Mouse (Mus musculus): Measurements from ENCODE around the gene Gtpbp3.
A peak's percentile ranks its signal among the peaks of the same experiment; 100 is the strongest.

Gene Gtpbp3

DNA sequence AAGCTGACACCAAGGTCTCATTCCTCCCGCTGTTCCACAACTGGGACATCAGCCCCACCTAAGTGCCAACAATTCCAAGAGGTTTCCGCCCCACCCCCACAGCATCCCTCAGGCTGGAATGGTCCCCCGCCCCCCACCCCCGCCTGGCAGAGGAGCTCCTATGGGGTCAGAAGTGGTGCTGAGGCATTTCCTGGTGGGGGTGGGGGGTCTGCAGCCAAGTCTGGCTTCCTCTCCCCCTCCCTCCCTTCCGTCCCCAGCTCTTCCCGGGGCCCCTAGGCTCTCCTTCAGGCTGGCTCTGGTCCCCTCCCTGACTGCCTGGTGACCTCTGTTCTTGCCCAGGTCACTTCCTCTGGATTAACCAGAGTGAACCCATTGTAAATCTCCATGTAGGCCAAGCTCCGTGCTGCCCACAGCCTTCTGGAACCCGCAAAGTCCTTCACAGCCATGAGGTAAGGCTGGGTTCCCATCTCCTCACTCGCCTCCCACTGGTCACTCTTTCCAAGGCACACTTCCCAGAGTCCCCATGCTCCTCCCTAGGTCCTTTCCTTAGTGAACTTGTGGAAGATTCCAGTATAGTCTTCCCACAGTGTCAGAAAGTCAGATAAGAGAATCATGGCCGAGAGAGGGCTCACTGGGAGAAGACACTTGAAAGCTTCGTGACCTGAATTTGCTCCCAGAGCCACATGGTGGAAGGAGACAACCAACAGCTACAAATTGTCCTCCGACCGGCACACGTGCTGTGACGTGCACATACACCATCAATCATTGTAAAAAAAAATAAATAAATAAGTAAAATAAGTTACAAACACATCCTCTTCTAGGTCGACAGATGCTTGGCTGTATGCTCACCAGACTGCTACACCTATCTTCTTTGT is 11.2 kb downstream of the Gtpbp3 start:
- DNase-seq: peak; percentile 57

DNA sequence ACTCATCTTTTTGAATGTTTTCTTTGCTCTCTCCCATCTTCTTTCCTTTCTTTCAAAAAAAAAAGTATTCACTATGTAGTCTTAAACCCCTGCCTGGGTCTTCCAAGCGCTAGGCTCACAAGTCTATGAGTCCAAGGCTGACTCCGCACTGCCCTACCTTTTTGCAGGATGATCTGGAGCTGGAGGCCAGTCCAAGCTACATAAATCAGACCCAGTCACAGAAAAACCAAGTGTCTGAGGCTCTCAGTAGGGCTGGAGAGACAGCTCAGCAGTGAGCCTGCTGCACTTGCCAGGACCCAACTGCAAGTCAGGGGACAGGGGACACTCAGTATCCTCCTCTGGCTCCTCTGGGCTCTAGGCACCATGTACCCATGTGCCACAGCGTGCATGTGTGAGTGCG is 16.4 kb downstream of the Gtpbp3 start:
- no peak for DNase-seq

DNA sequence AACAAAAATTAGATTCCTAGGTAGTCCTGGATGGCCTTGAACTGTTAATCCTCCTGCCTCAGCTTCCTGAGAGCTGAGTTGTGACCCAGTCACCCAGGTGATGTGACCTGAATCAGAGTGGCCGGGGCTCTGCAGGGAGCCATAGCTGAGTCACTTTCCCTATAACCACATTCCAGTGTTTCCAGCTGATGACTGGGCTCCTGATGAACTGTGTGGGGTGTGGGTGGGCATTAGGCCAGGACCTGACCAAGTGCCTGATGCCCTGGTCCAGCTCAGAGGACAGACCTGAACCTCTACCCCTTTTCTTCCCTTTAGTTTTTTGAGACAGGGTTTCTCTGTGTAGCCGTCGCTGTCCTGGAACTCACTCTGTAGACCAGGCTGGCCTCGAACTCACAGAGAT is 17.4 kb downstream of the Gtpbp3 start:
- no peak for DNase-seq

DNA sequence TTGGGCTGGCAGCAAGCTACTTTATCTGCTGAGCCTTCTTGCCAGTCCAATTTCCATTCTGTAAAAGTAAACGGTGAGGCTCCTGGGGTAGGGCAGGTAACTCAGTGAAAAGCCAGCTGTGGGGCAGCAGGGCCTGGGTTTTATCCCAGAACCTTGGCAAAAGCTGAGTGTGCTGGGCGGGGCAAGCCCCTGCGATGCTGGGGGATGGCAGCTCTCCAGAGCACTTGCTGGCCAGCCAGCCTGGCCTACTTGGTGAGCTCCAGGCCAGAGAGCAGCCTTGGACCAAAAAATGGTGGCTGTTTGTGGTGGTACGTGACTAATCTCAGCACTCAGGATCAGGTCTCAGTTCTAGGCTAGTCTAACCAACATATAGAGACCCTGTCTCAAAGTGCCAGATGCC is 18.1 kb downstream of the Gtpbp3 start:
- DNase-seq: no peak

DNA sequence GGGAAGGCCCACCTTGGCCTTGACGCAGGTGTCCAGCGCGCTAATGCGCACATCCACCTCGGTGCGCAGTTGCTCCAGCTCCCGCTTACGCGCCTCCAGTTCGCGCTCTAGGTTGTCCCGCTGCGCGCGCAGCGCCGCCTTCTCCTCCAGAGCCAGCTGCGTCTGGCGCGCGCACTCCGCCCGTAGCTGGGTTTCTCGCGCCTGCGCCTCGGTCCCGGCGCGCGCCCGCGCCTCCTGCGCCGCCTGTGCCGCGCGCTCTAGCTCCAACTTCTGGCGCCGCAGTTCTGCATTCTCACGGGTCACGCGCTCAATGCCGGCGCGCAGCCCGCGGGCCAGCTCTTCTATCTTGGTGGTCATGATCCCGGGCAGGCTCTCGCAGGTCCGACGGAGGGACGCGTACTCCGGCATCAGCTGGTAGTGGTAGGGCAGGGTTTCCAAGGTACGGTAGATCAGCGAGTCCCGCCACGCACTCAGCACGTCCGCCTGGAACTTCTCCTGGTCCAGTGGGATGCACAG is 19.7 kb downstream of the Gtpbp3 start:
- DNase-seq: peak; percentile 61

DNA sequence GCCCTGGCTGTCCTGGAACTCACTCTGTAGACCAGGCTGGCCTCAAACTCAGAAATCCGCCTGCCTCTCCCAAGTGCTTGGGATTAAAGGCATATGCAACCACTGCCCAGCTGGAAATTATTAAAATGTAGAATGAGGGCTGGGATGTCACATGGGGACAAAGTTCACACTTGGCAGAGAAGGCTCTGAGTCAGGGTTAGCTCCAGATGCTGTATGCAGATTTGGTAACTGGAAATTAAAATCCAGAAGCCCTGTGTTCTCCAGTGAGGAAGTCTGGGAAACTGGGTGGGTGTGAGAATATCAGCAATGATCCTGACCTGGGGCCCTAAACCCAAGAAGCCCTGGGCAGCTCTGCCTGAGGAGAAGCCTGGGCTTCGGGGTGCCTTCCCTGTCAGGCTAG is 21.4 kb downstream of the Gtpbp3 start:
- DNase-seq: no peak

DNA sequence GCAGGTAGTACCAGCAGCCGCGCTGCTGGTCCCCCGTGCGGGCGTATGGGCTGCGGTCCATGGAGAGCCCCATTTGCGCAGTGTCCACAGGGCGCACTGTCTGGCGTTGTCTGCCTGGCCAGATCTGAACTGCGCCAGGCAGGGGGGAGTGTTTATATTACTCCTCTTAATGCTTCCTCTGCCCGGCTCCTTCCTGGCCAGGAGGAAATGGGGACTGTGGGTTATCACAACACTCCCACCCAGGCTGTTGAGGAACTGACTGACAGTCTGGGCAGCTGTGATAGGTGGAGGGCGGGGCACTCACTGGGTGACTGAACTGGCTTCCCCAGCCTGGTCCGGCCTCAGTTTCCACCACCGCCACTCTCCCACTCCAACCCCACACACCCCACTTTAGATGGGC is 23.7 kb downstream of the Gtpbp3 start, which contains the start of gene Plvap:
TSS of gene Plvap (minus strand) at position 109 of the 400 bp plus-strand sequence.
- peak; percentile 60 for DNase-seq

DNA sequence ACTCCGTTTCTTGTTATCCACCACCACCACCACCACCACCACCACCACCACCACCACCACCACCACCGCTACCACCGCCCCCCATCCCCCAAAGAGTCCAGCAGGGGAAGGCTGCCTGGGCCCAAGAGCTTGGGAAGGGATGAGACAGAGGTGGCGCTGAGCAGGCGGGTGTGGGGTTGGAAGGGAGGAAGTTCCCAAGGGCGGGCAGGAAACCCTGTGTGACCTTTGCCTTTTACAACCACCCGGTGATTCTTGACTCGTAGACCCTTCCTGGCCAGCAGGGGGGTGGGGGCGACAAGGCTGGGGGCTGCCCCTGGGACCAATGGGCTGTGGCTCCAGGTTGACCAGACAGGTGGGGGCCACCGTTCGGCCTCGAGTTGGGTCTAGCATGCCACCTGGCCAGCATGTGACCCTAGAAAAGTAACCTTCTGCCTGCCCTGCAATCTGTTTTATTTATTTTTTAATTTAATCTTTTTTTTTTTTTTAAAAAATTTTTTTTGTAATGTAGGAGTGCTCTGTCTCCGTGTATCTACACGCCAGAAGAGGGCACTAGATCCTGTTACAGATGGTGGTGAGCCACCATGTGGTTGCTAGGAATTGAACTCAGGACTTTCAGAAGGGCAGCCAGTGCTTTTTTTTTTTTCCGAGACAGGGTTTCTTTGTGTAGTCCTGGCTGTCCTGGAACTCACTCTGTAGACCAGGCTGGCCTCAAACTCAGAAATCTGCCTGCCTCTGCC is 25.3 kb downstream of the Gtpbp3 start:
- DNase-seq: no peak

DNA sequence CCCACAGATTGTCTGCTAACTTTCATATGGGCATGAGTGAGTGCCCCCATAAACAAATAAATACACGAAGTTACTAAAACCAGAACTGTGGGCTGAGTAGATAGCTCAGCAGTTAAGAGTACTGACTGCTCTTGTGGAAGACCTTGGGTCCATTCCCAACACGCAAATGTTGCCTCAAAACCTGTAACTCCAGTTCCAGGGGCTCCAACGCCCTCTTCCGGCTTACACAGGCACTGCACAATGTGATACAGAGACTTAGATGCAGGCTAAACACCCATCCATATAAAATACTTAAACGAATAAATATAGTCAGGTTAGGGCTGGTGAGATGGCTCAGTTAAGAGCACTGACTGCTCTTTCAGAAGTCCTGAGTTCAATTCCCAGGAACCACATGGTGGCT is 27.1 kb downstream of the Gtpbp3 start:
- no peak for DNase-seq

DNA sequence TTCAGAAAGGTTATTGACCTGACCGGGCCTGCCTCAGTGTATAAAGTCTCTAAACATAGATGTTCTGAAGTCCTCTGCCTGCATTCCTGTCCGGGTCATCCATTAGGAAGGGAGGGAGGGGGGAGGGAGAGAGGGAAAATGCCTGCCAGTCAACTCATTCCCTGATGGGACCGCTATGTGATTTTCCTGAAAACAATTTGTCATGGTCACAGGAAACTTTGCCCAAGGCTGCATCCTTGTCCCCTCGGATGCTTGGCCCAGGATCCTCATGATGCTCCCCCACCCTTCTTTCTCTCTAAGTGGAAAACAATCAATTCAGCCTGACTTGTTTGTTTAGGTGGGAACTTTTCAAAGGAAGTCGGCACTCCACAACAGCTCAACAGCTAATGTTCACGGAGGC is 28.9 kb downstream of the Gtpbp3 start:
- DNase-seq: peak; percentile 69

DNA sequence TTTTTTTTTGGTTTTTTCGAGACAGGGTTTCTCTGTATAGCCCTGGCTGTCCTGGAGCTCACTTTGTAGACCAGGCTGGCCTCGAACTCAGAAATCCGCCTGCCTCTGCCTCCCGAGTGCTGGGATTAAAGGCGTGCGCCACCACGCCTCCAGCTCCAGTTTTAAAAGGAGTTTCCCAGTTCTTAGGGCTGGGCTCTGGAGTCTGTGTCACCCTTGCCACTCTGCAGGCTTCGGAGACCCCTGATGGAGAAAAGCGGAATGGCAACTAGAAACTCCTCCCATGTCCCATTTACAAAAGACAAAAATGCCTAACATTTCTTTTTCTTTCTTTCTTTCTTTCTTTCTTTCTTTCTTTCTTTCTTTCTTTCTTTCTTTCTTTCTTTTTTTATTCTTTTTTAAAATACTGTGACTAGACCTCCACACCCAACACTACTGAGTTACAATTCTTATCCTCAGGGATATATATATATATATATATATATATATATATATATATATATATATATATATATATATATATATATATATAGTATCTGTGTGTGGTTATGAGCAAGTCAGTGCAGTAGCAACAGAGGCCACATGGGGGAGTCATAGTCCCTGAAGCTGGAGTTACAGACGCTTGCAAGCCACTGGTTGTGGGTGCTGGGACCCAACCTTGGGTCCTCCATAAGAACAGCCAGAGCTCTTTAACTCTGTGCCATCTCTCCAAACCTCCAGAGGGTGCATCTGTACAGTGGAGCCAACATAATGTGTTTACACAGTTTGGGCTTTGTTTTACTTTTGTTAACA is 31.3 kb downstream of the Gtpbp3 start:
- peak; percentile 76 for DNase-seq

DNA sequence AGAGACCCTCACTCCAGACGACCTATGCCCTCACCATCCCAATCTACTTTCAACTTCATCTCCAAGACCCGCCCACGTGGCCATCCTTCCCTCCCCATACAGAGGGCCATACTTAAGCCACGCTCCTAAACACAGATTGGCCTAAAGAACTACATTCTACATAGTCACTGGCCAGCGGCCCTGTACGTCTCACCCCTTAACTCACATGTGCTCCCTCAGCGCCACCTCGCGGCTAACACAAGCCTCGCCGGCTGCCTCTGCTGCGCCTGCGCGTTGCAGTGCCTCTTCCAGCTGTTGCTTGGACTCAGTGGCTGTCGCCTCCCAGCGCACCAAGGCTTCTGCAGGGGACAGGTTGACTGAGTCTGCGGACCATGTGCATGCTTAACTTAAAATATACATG is 33.7 kb downstream of the Gtpbp3 start:
- DNase-seq: peak; percentile 95

DNA sequence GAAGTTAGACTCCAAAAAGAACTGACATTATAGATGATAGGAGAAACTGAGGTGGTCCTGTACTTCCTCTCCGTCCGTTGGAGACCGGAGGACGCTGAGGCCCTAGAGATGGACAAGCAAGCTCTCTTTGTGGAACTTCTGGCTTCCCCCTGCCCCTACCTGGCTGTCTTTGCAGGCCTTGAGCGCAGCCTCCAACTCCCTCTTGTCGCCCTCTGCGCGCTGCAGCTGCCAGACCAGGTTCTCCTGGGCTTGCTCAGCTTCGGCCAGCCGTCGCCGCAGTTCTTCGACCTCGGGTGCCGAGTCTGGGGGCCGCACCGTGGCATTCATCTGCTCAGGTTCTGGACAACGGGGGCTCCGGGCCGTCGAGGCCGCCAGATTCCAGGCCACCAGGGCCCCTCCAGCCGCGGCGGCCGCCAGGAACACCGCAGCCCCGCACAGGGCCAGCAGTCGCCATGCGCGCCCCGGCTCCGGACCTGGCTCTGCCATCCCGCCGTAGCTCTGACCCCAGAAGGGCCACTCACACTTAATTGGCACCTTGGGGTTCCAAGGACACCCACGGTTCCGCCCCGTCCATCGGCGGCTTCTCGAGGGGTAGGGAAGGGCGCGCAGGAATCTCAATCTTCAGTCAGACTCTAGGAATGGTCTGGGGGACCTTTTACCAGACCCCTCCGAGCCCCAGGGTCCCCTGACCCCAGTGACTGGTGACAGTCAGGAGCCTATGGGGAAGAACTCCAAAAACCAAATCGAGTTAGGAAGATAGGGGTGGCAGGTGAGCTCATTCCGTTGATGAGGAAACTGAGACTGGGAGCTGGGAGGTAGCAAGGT is 37.5 kb downstream of the Gtpbp3 start, which contains the start of gene Ccdc194:
TSS of gene Ccdc194 (minus strand) at position 486 of the 825 bp plus-strand sequence.
- DNase-seq: no peak

DNA sequence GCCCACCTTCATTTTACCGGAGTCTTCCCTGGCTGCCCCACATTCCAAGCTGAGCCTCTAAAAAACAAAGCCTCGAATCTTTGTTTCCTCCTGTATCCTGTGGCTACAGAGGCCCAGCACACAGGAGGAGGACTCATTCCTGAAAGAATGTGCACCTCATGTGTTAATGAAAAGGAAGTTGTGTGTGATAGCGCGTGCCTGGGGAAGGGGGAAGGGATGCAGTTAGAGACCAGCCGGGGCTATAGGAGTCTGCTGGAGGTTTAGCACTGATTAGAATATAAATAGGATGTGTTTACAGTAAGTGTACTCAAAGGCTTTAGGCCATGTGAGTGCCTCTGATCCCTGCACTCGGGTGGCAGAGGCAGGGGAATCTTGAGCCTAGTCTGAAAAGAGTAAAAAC is 38.4 kb downstream of the Gtpbp3 start:
- DNase-seq: no peak

DNA sequence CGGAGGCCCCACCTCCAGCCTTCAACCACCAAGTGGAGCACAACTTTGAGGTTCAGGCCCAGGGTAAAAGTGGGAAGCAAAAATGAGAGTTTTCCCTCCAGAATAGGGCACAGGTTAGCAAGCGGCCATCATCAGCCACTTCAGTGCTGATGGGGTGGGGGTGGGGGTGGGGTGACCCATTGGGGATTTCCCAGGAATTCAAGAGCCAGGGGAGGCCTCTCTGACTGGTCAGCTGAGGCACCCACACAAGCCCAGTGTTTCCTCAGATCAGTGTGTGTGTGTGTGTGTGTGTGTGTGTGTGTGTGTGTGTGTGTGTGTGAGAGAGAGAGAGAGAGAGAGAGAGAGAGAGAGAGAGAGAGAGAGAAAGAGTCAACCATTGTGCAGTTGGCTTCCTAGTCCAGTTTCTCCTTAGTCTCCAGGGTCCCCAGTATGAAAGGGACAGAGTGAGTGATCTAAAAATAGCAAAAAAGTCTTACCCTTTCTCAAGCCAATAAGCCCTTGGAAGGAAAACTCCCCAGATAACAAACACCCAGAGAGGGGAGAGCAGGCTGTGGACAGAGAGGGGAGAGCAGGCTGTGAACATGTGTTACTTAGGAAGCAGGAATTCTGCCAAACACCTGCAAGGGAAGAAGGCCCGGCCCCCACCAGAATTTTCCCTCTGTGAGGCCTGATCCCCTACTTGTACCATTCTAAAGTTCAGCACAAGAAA is 39.4 kb downstream of the Gtpbp3 start:
- DNase-seq: no peak

DNA sequence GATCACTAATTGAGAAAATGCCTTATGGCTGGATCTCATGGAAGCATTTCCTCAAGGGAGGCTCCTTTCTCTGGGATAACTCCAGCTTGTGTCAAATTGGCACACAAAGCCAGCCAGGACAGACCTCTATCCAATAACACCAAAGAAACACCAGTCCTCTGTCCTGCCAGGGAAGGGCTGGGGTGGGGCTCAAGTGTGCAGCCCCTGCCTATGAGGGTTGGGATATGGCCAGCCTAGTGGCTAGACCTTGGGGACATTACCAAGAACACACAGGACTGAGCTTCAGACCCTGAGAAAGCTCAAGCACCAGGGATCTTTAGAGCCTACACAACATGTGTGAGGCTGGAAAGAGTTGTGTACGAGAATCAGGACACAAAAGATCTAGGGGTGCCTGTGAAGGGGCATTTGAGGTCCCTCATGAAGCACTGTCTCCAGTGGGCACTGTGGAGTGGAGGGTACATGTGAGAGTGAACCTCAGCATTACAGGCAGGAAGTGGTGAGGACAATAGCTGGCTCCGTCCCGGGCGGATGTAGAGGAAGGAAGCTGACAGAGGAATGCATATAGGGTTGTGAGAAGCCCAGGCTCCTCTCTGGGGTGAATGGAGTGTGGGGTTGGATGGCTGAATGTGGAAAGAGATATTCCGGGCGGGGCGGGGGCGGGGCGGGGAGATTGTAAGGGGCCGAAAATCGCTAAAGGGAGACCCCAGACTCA is 40.6 kb downstream of the Gtpbp3 start:
- DNase-seq: peak; percentile 49

DNA sequence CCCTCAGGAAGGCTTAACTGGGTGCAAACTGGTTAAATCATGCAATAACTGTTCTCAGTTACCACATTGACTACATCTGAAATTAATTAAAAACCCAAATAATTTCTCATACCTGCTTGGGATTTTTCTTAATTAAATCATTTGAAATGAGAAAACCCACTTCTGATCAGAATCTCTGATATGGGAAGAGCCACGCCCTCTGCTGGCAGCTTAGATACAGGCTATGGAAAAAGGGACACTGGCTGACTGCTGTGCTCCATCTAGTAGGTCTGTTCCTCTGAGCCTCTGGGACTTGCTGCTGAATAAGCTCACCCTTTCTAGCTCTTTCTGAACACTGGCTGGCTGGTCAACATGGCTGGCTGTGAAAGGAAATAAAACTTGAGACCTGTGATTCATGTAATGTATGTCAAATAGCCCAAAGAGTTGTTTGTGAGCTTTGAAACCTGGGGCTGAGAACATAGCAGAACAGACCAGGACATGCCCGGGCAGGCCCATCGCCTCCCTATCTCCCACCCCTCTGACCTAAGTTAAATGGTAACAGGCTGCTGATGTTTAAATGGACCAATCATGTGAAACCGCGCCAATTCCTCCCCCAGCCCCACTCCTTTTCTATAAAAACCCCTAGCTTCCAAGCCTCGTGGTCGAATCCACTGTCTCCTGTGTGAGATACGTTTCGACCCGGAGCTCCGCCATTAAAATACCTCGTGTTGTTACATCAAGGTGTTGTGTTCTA is 43.0 kb downstream of the Gtpbp3 start:
- peak; percentile 52 for DNase-seq

DNA sequence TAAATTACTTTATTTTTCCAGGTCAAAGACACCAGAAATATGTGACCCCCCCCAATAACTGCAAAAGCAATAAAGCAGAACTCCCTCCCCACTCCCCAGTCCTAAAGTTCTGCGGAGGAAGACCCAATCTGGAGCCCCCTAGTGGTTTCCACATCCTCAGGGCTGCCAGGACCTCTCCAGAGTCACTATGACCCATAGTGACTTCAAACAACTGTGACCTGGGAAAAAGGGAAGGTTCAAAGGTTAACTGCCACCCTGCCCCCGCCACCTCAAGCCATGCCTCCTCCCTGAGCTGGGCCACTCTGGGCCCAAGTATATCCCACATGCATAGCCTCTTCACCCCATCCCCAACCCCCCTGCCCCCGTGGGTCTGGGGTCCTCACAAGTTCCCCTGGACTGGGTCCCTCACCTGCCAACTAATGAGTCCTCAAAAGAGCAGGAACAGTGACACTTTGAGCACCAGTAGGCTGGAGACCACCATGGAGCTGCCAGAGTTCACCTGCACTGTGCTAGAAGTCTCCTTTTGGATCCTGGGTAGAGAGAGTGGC is 46.4 kb downstream of the Gtpbp3 start:
- no peak for DNase-seq

DNA sequence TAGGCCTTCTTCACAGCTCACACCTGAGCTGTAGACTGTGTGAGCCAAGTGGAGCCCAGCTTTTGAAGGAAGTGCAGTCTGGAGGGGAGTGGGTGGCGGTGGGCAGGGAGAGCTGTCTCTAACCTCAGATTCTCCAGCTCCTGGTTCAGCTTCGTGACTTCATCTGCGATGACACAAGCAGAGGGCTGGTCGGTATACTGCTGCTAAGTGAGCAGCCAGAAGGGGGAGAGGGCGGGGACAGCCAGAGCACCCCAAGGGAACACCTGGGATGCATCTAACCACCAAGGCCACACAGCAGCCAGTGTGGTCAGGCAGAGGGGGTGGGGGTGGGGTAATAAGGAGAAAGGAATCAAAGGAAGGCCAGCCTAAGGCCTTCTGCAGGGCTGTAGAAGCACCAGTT is 47.8 kb downstream of the Gtpbp3 start:
- DNase-seq: no peak
